Mouse (Mus musculus): Measurements from ENCODE around the gene Slc13a4.

- TF ChIP-seq CTCF (IDR thresholded peaks at IDR 0.05; ENCODE audit: low read depth, low read length) (no peak), POLR2A (IDR thresholded peaks at IDR 0.05; ENCODE audit: insufficient read depth, low read length) (no peak), EP300 (IDR thresholded peaks at IDR 0.05; ENCODE audit: insufficient read depth, low read depth, low read length) (no peak)
Observed at GRCm38 (mm10) chr6:35260531-35260930, 47.4 kb downstream of the Slc13a4 start.

Measured in ES-Bruce4 (cell line).